Mouse (Mus musculus) testis, adult 2 months (tissue): ENCODE results near the gene Marveld1.

Source experiments
- CTCF ChIP-seq: fragments of 200-500 bp; IDR thresholded peaks from 2 replicates; pipeline ENCODE4 v1.5.1; 2012; ENCODE audit warnings: low read depth, mild to moderate bottlenecking, inconsistent platforms, low read length, moderate library complexity; ENCODE audit not compliant: control insufficient read depth, insufficient read depth, insufficient replicate concordance
- POLR2A ChIP-seq: fragments of 200-500 bp; IDR thresholded peaks from 2 replicates; pipeline ENCODE4 v1.6.1; 2012; ENCODE audit warnings: low read depth, mild to moderate bottlenecking, inconsistent platforms, low read length, moderate library complexity; ENCODE audit not compliant: control insufficient read depth

- TF ChIP-seq CTCF (no peak), POLR2A (no peak)
These were observed 31.3 kb upstream of the Marveld1 start for GRCm38 (mm10) chr19:42115783-42116335.
